Mouse (Mus musculus) macrophage (primary cell): ENCODE results near the gene Isyna1. TPM values are rescaled to one million over a fixed set of nuclear protein-coding genes. Genes with fewer than 3 reads are reported as not detected.

Experiments used
- H3K27ac ChIP-seq: fragments of 350-480 bp; formaldehyde crosslinking; 2 replicates; pipeline ENCODE4 v1.9.0; 2021
- H3K36me3 ChIP-seq: fragments of 350-480 bp; formaldehyde crosslinking; 2 replicates; pipeline ENCODE4 v1.9.0; 2021; ENCODE audit errors: inconsistent target
- H3K4me3 ChIP-seq: fragments of 350-480 bp; formaldehyde crosslinking; 2 replicates; pipeline ENCODE4 v1.9.0; 2021; ENCODE audit errors: inconsistent target
- H3K79me2 ChIP-seq: fragments of 350-480 bp; formaldehyde crosslinking; 2 replicates; pipeline ENCODE4 v1.9.0; 2021; ENCODE audit errors: inconsistent target
- WGBS: methylation state at CpG from one replicate; pipeline ENCODE4 v1.1.7; 2026; ENCODE audit warnings: inconsistent platforms; ENCODE audit not compliant: missing documents; 5-methylcytosine and 5-hydroxymethylcytosine counted together
- polyA plus RNA-seq: library from polyadenylated mRNA; stranded (reverse); fragments of 250-400 nt; gene quantifications from 3 replicates; pipeline ENCODE4 v1.2.4, GENCODE M21; 2018; ENCODE audit warnings: inconsistent platforms

Gene Isyna1
- polyA plus RNA-seq, 1 experiment from 2014 or later = 26.5 TPM

DNA sequence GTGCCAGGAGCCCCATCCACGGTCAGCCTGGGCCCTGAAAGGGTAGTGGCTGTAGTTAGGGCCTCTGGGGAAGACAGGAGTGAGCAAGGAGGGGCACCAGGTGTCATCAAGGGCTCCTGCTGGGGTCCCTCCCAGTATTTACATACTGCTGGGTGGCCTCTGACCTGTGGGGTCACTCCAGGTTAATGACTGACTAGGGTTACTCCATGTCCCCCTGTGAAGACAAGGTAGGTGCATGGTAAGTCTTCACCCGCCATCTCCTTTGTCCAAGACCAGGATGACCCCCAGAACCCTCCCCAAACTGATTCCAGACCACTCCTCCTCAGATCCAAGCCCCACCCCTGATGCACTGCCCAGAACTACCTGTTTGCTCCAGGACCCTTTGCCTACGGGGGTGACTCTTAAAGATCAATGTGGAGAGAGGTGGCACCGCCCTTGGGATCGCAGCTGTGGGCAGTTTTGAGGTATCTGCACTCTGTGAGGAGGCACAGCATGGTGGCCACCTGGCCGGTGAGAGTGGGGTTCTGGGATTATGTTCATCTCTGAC, 38.2 kb downstream of the Isyna1 start, which contains the start of gene Gdf15:
Gdf15 (minus strand) TSS at position 111 of the 547 bp plus-strand sequence.
- no peaks in the 10 kb centered on the region for H3K36me3 ChIP-seq
- WGBS = 94% methylated on average over 6 of the region's 6 CpGs
- peak within 1 kb of the TSS; percentile 97 for H3K27ac ChIP-seq
- peaks cover 13% of the 10 kb centered on the region for H3K79me2 ChIP-seq
- peak within 1 kb of the TSS; percentile 98 for H3K4me3 ChIP-seq

DNA sequence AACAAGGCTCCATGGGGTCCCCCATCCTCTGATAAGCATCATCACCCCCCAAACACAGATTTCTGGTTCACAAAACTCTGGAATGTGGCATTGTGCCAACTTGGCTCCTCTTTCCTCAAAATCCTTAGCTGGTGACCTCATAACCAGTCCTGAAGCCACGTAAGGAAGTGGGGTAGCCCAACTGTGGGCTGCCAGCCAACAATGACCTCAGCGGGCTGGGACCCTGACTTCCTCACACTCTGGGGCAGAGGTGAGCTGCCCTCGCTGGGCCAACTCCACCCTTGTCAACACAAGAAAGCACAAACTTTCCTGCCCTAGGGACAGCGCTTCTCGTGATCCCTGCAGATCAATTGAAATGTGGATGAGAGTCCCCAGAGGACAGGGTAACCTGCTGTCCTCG, 39.9 kb downstream of the Isyna1 start:
- Histone ChIP-seq H3K27ac (peak overlapping the region; percentile 97), H3K4me3 (no peak overlapping the region), H3K36me3 (no peaks in the 10 kb centered on the region), H3K79me2 (peaks cover 13% of the 10 kb centered on the region)
- WGBS = 26% methylated on average over 6 of the region's 6 CpGs

DNA sequence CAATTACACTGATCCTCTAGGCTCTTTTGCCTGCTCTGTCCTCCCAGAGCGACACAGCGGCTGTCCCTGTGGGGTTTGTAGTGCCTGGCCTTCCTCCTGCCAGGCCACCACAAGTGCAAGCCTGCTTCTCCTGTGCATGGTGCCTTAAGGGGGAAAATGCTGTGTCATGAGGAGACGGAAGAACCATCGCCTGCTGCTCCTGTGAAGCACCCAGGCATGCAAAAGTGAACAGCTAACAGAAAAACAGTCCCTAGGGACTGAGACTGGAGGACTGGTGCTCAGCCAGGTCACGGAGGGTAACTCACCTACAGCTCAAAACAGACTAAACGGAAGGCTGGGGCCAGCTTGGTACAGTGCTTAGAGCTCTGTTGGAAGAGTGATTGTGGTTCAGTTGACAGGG, 41.4 kb downstream of the Isyna1 start:
- peak overlapping the region; percentile 97 for H3K27ac ChIP-seq
- H3K36me3 ChIP-seq = no peaks in the 10 kb centered on the region
- H3K79me2 ChIP-seq = peaks cover 7% of the 10 kb centered on the region
- H3K4me3 ChIP-seq = no peak overlapping the region
- 7% methylated on average over 6 of the region's 6 CpGs for WGBS

DNA sequence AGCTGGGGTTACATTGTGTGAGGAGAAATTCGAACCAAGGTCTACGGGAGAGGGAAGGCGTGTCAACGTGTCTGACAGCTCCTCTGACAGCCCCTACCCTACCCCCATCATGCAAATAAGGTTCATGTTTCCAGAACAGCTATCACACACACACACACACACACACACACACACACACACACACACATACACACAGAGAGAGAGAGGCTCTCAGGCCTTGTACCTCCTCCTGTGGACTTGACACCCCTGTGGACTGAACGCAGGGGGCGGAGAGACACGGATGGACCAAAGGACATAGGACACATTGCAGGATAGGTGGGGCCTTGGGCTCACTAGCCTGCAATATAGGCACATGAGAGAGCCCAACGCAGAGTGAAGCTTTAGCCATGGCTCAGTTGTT, 42.7 kb downstream of the Isyna1 start:
- Histone ChIP-seq H3K36me3 (no peaks in the 10 kb centered on the region), H3K4me3 (no peak overlapping the region), H3K27ac (peak overlapping the region; percentile 97; the same call in 1 of the 2 replicates), H3K79me2 (no peaks in the 10 kb centered on the region)
- WGBS = 83% methylated on average over 8 of the region's 8 CpGs

DNA sequence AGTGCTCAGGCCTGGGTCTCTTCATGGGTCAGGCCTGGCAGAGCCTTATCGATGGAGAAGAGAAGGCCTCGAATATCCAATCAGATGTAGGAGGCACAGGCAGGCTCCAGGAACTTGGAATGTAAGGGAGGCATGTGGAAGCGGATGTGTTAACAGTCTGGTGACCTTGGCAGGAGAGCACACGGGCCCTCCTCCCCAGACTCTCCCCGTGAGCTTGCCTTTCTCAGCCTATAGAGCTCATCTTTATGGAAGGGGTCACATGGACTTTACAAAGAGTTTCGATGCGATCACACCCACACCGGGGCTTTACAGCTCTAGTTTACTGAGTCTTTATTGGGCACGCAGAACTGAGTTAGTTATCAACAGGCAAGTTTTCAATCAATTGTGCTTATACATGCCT, 44.6 kb downstream of the Isyna1 start:
- Histone ChIP-seq H3K27ac (no peak overlapping the region), H3K36me3 (no peaks in the 10 kb centered on the region), H3K4me3 (no peak overlapping the region), H3K79me2 (no peaks in the 10 kb centered on the region)
- 94% methylated on average over 9 of the region's 9 CpGs for WGBS

DNA sequence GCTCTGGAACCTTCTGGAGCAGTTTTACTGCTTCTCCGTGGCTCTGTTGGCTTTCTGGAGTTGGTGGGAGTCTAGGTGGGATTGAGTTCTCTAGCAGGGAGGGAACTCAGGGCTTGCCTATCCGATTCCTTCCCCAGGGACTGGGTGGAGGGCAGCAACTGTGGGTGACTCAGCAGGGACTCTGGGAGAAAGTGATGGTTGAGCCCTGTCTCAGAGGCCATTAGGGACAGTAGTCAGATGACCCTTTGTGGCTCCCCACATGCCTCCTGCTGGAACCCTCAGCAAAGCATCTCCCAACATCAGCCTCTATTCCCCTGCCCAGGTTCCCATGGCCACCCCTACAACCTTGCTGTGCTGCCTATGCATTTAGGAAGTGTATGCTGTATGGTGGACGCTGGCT, 48.8 kb downstream of the Isyna1 start:
- 91% methylated on average over 3 of the region's 3 CpGs for WGBS
- Histone ChIP-seq H3K79me2 (no peaks in the 10 kb centered on the region; the same call in 1 of the 2 replicates), H3K36me3 (no peaks in the 10 kb centered on the region), H3K27ac (peak overlapping the region; percentile 31; the same call in 1 of the 2 replicates), H3K4me3 (no peak overlapping the region)

DNA sequence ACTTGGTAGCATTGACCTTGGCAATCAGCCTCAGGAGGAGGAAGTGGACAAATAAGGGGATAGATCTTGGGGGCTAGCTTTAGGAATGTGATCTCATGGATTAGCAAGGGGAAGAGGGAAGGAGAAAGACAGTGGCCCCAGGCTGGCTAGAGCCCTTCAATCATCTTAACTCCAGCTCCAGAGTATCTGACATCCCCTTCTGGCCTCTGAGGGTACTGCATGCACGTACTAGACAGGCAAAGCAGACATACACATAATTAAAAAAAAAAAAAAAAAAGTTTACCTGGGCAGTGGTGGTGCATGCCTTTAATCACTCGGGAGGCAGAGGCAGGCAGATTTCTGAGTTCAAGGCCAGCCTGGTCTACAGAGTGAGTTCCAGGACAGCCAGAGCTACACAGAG, 49.9 kb downstream of the Isyna1 start:
- Histone ChIP-seq H3K27ac (peak overlapping the region; percentile 98), H3K4me3 (no peak overlapping the region), H3K79me2 (no peaks in the 10 kb centered on the region; the same call in 1 of the 2 replicates), H3K36me3 (no peaks in the 10 kb centered on the region)
- WGBS = 94% methylated on average over 2 of the region's 2 CpGs

DNA sequence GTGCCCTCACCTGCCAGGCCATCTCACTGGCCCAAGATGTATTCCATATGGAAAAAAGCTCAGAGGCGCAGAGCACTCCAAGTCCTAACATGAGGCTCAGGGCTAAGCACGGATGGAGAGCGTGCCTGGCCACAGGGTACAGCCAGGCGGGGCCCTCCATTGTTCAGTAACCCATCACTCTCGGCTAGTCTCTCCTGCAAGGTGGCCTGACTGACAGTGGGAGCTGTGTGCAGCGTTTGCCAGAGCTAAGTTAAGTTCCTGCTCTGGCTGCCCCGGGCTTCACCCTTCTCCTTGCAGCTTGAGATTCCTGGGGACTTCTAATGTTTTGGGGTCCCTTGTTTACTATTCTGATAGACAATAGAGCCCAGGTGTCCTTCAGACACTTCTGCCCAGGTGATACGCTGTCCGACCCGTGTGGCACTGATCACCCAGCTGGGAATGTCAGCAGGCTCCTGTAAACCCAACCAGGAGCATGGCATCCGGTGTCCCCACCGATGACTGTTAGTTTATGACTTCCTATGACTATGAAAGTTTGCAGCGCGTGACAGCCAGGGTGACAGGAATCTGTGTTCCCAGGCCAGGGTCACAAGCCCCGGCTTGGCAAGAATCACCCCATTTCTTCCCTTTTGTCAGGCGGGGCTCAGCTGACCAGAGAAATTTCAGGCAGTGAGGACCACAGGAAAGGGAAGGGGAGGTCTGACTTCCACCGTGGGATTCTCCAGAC, 51.5 kb downstream of the Isyna1 start:
- Histone ChIP-seq H3K4me3 (no peak overlapping the region), H3K36me3 (no peaks in the 10 kb centered on the region; the same call in 1 of the 2 replicates), H3K27ac (peak overlapping the region; percentile 98), H3K79me2 (peaks cover 4% of the 10 kb centered on the region; the same call in 1 of the 2 replicates)
- 24% methylated on average over 17 of the region's 17 CpGs for WGBS

DNA sequence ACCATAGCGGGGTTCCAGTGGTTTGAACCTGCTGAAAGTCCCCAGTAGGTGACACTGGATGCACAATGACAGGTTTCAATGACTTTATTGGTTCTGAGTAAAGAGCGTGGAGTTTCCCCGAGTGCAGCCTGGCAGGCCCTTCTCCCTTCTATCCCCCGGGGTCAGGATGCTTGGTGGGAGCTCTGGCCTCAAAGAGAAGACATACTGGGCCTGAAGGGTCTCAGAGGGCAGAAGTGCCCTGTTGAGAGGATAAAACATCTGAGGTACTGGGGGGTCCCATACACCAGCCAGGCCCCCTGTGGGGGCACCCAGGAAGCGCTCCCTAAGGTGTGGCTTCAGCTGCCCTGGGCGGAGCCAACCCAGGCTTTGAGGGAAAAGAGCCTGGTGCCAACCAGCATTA, 52.2 kb downstream of the Isyna1 start:
- peak overlapping the region; percentile 98 for H3K27ac ChIP-seq
- H3K79me2 ChIP-seq = peaks cover 4% of the 10 kb centered on the region; the same call in 1 of the 2 replicates
- H3K36me3 ChIP-seq = no peaks in the 10 kb centered on the region; the same call in 1 of the 2 replicates
- no peak overlapping the region for H3K4me3 ChIP-seq
- WGBS = 85% methylated on average over 4 of the region's 6 CpGs

DNA sequence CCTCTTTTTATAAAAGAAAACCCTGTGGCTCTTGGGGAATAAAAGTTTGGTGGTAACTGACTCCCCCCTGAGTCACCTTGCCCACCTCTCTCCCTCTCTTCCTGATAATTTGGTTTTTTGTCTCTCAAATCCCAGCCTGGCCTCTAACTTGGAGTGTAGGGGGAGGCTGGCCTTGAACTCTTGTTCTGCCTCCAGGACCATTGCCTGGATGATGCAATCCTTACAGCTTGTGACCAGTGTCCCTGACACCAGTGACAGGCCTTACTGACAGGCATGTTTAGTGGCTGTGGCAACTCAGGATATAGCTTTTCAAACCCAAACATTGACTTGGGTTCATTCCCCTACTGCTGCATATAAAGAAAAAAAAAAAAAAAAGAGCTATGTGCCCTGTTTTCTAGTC, 52.6 kb downstream of the Isyna1 start:
- Histone ChIP-seq H3K36me3 (peaks cover 2% of the 10 kb centered on the region; the same call in 1 of the 2 replicates), H3K27ac (peak overlapping the region; percentile 98), H3K4me3 (no peak overlapping the region), H3K79me2 (peaks cover 4% of the 10 kb centered on the region; the same call in 1 of the 2 replicates)

Other genes with a start within 250 kb of the Isyna1 start
- gene Upf1, start 241.1 kb upstream of the Isyna1 start, polyA plus RNA-seq = 19.3 to 31.3 TPM (median 30.1 TPM) in 3 replicates
- 0.20 to 0.42 TPM in 2 of 3 replicates, not detected in the other for gene Comp, start 220.8 kb upstream of the Isyna1 start, polyA plus RNA-seq
- gene Crtc1, start 154.8 kb upstream of the Isyna1 start, polyA plus RNA-seq = 3.6 to 9.4 TPM (median 4.1 TPM) in 3 replicates
- gene Klhl26, start 117.4 kb upstream of the Isyna1 start, polyA plus RNA-seq = 5.9 to 7.7 TPM (median 7.4 TPM) in 3 replicates
- not detected in 3 replicates for gene Tmem59l, start 107.0 kb upstream of the Isyna1 start, polyA plus RNA-seq
- not detected in 3 replicates for gene Crlf1, start 101.2 kb upstream of the Isyna1 start, polyA plus RNA-seq
- 37.3 to 87.0 TPM (median 75.4 TPM) in 3 replicates for gene Rex1bd, start 87.6 kb upstream of the Isyna1 start, polyA plus RNA-seq
- 907 to 1,116 TPM (median 1,045 TPM) in 3 replicates for gene Uba52, start 83.6 kb upstream of the Isyna1 start, polyA plus RNA-seq
- 103 to 188 TPM (median 181 TPM) in 3 replicates for gene Fkbp8, start 66.6 kb upstream of the Isyna1 start, polyA plus RNA-seq
- gene Kxd1, start 66.4 kb upstream of the Isyna1 start, polyA plus RNA-seq = 50.0 to 80.3 TPM (median 65.4 TPM) in 3 replicates
- gene Ell, start 54.9 kb upstream of the Isyna1 start, polyA plus RNA-seq = 18.8 to 33.9 TPM (median 21.7 TPM) in 3 replicates
- gene Ssbp4, start 14.5 kb downstream of the Isyna1 start, polyA plus RNA-seq = 71.4 to 137 TPM (median 122 TPM) in 3 replicates
- gene Lrrc25, start 21.8 kb downstream of the Isyna1 start, polyA plus RNA-seq = 104 to 230 TPM (median 156 TPM) in 3 replicates
- 24.3 to 124 TPM (median 74.3 TPM) in 3 replicates for gene Gdf15, start 38.1 kb downstream of the Isyna1 start, polyA plus RNA-seq
- gene Pgpep1, start 66.0 kb downstream of the Isyna1 start, polyA plus RNA-seq = 19.1 to 57.8 TPM (median 24.3 TPM) in 3 replicates
- 47.7 to 66.4 TPM (median 48.9 TPM) in 3 replicates for gene Lsm4, start 78.9 kb downstream of the Isyna1 start, polyA plus RNA-seq
- 29.7 to 79.6 TPM (median 40.0 TPM) in 3 replicates for gene Jund, start 104.6 kb downstream of the Isyna1 start, polyA plus RNA-seq
- not detected in 3 replicates for gene Iqcn, start 109.1 kb downstream of the Isyna1 start, polyA plus RNA-seq
- gene Gm3336, start 124.2 kb downstream of the Isyna1 start, polyA plus RNA-seq = not detected in 3 replicates
- not detected in 3 replicates for gene Pde4c, start 129.3 kb downstream of the Isyna1 start, polyA plus RNA-seq
- 3.2 to 5.2 TPM (median 3.7 TPM) in 3 replicates for gene Rab3a, start 160.3 kb downstream of the Isyna1 start, polyA plus RNA-seq
- 26.0 to 40.2 TPM (median 29.3 TPM) in 3 replicates for gene Mpv17l2, start 166.6 kb downstream of the Isyna1 start, polyA plus RNA-seq
- 23.2 to 26.1 TPM (median 23.3 TPM) in 3 replicates for gene Pik3r2, start 182.3 kb downstream of the Isyna1 start, polyA plus RNA-seq
- gene Mast3, start 210.7 kb downstream of the Isyna1 start, polyA plus RNA-seq = 40.6 to 60.5 TPM (median 46.5 TPM) in 3 replicates
- gene Il12rb1, start 214.1 kb downstream of the Isyna1 start, polyA plus RNA-seq = 1.4 to 7.6 TPM (median 1.6 TPM) in 3 replicates
- gene Arrdc2, start 245.3 kb downstream of the Isyna1 start, polyA plus RNA-seq = 8.1 to 21.9 TPM (median 12.1 TPM) in 3 replicates